Mouse (Mus musculus) limb, embryonic 15.5 days (tissue): ENCODE data around the gene Hes1. TPM values are rescaled to one million over a fixed set of nuclear protein-coding genes. Genes with fewer than 3 reads are reported as not detected.

Source experiments
- ATAC-seq: fragments of 200-750 bp; cut with Nextera tagmentation; 2 replicates; pipeline ENCODE4 v1.8.0; 2017; ENCODE audit warnings: low read depth, moderate TSS enrichment; ENCODE audit not compliant: insufficient number of reproducible peaks, low FRiP score, low TSS enrichment
- H3K27ac ChIP-seq: fragments of 300-500 bp; sonication (generic); 2 replicates; pipeline ENCODE4 v1.5.1; 2015; ENCODE audit warnings: moderate library complexity, mild to moderate bottlenecking, inconsistent platforms
- H3K27me3 ChIP-seq: fragments of 300-500 bp; sonication (generic); 2 replicates; pipeline ENCODE4 v1.6.1; 2015; ENCODE audit warnings: inconsistent platforms
- H3K36me3 ChIP-seq: fragments of 300-500 bp; sonication (generic); 2 replicates; pipeline ENCODE4 v1.6.1; 2015; ENCODE audit warnings: inconsistent platforms
- H3K4me1 ChIP-seq: fragments of 300-500 bp; sonication (generic); 2 replicates; pipeline ENCODE4 v1.6.1; 2015; ENCODE audit warnings: inconsistent platforms
- H3K4me2 ChIP-seq: fragments of 300-500 bp; sonication (generic); 2 replicates; pipeline ENCODE4 v1.6.1; 2015; ENCODE audit warnings: mild to moderate bottlenecking, inconsistent platforms
- H3K4me3 ChIP-seq: fragments of 300-500 bp; sonication (generic); 2 replicates; pipeline ENCODE4 v1.5.1; 2015; ENCODE audit warnings: mild to moderate bottlenecking, inconsistent platforms
- H3K9ac ChIP-seq: fragments of 300-500 bp; sonication (generic); 2 replicates; pipeline ENCODE4 v1.6.1; 2015; ENCODE audit warnings: inconsistent platforms
- H3K9me3 ChIP-seq: fragments of 300-500 bp; sonication (generic); 2 replicates; pipeline ENCODE4 v1.6.1; 2016; ENCODE audit warnings: inconsistent platforms
- WGBS: fragments of 180-500 bp; shearing (Covaris S2); methylation state at CpG from one replicate; pipeline ENCODE4 v1.1.7; 2015; 5-methylcytosine and 5-hydroxymethylcytosine counted together
- polyA plus RNA-seq: library from polyadenylated mRNA; unstranded; fragments of >200 nt; fragmentation: Nextera tagmentation; extraction: Ambion mirVana; gene quantifications from 2 replicates; pipeline ENCODE4 v1.2.1, GENCODE M21; 2015

Hes1 gene
- polyA plus RNA-seq, 1 experiment from 2014 or later, result 60.5 TPM

- no peak for ATAC-seq
- H3K27ac ChIP-seq, result no peak overlapping the region
Measured at GRCm38 (mm10) chr16:30034521-30034920, 29.7 kb upstream of the Hes1 start.

DNA sequence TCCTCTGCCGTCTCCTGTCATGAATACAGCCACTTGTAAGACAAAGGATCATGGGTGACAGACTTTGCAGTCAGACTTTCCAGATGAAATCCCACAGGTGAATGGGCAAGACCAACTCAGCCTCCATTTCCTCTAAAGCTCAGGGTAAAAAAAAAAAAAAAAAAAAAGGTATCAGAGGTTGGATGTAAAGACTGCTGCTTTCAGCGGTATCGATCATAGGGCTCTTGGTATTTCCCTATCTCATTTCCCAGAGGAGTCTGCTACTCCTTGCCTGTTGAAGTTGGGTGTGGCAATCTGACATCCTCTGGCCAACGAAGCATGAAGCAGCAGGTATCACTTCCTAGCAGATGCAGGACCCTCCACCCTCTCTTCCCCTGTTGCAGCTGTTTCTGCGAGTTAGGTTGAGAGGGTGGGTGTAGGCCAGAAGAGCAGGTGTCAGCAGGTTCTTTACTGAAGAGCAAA lies 29.2 kb upstream of the Hes1 start:
- no peak overlapping the region for H3K4me3 ChIP-seq
- ATAC-seq, result no peak
- no peak overlapping the region for H3K9ac ChIP-seq
- WGBS, result 69% methylated on average over 5 of the region's 5 CpGs
- no peaks in the 10 kb centered on the region for H3K36me3 ChIP-seq
- no peak overlapping the region for H3K27ac ChIP-seq
- H3K4me1 ChIP-seq, result peaks cover 33% of the 10 kb centered on the region
- no peak overlapping the region for H3K4me2 ChIP-seq
- H3K9me3 ChIP-seq, result no peaks in the 10 kb centered on the region
- no peaks in the 10 kb centered on the region for H3K27me3 ChIP-seq

More at GRCm38 (mm10) chr16:30034521-30034920, 29.7 kb upstream of the Hes1 start:
- Histone ChIP-seq H3K36me3 (no peaks in the 10 kb centered on the region), H3K9me3 (no peaks in the 10 kb centered on the region), H3K4me1 (peaks cover 30% of the 10 kb centered on the region), H3K4me3 (no peak overlapping the region), H3K27me3 (no peaks in the 10 kb centered on the region), H3K4me2 (no peak overlapping the region), H3K9ac (no peak overlapping the region)
- WGBS, result 48% methylated on average over 6 of the region's 6 CpGs

DNA sequence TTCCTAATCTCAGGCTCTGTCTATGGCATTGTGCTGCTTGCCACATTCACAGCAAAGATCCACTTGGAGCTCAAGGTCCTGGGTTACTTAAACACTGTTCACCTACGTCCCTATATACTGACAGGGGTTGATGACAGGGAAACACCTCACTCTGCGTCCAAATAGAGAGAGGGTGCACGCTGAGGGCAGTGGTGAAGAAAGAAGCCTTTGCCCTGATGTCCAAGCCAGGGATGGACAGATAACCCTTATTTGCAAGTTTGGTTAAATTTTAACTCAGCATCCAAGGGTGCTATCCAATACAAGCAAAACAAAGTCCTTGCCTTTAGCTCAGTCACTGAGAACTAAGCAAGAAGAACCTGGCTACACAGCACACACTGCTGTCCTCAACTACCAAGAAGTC lies 28.1 kb upstream of the Hes1 start:
- H3K27me3 ChIP-seq, result no peaks in the 10 kb centered on the region
- H3K9me3 ChIP-seq, result no peaks in the 10 kb centered on the region
- no peaks in the 10 kb centered on the region for H3K36me3 ChIP-seq
- H3K4me3 ChIP-seq, result no peak overlapping the region
- no peak overlapping the region for H3K4me2 ChIP-seq
- no peak for ATAC-seq
- H3K27ac ChIP-seq, result no peak overlapping the region
- H3K4me1 ChIP-seq, result peaks cover 33% of the 10 kb centered on the region
- no peak overlapping the region for H3K9ac ChIP-seq
- WGBS, result 90% methylated on average over 3 of the region's 3 CpGs

- no peak overlapping the region for H3K27ac ChIP-seq
- ATAC-seq, result no peak
Measured at GRCm38 (mm10) chr16:30038663-30039593, 25.3 kb upstream of the Hes1 start.

GRCm38 (mm10) chr16:30039841-30040240 lies 24.3 kb upstream of the Hes1 start:
- Histone ChIP-seq H3K9me3 (no peaks in the 10 kb centered on the region), H3K27ac (no peak overlapping the region), H3K27me3 (peaks cover 3% of the 10 kb centered on the region; the same call in 1 of the 2 replicates), H3K36me3 (no peaks in the 10 kb centered on the region), H3K4me2 (no peak overlapping the region), H3K4me3 (no peak overlapping the region), H3K4me1 (peaks cover 17% of the 10 kb centered on the region), H3K9ac (no peak overlapping the region)
- ATAC-seq, result no peak
- WGBS, result 82% methylated on average over 2 of the region's 2 CpGs

More at GRCm38 (mm10) chr16:30038663-30039593, 25.3 kb upstream of the Hes1 start:
- Histone ChIP-seq H3K4me2 (no peak overlapping the region), H3K9ac (no peak overlapping the region), H3K27me3 (peaks cover 3% of the 10 kb centered on the region; the same call in 1 of the 2 replicates), H3K36me3 (no peaks in the 10 kb centered on the region), H3K4me1 (peaks cover 26% of the 10 kb centered on the region), H3K4me3 (no peak overlapping the region), H3K9me3 (no peaks in the 10 kb centered on the region)
- 35% methylated on average over 14 of the region's 17 CpGs for WGBS

GRCm38 (mm10) chr16:30042859-30043258 lies 21.3 kb upstream of the Hes1 start:
- Histone ChIP-seq H3K9ac (no peak overlapping the region), H3K36me3 (no peaks in the 10 kb centered on the region), H3K4me2 (no peak overlapping the region), H3K27ac (no peak overlapping the region), H3K27me3 (peaks cover 3% of the 10 kb centered on the region; the same call in 1 of the 2 replicates), H3K4me3 (no peak overlapping the region), H3K9me3 (no peaks in the 10 kb centered on the region), H3K4me1 (peaks cover 13% of the 10 kb centered on the region)
- 61% methylated on average over 4 of the region's 4 CpGs for WGBS
- ATAC-seq, result no peak

DNA sequence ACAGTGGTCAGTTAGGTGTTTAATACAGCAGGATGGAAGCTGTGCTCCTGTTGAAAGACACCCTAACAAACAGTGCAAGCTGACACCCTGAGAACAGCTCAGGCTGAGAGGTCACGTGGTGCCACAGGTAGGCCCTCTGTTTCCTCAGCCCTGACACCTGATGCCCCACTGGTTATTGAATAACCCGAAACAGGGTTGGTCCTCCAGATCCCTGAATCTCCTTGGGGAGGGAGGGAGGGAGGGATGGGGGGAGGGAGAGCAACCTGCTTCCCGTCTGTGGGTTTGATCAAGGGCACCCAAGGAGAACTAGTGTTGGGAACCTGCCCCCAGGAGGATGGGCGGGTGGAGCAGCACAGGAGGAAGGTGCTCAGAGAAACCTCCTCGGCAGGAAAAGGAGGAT lies 18.6 kb upstream of the Hes1 start:
- H3K27me3 ChIP-seq, result peaks cover 3% of the 10 kb centered on the region; the same call in 1 of the 2 replicates
- no peaks in the 10 kb centered on the region for H3K36me3 ChIP-seq
- H3K27ac ChIP-seq, result no peak overlapping the region
- H3K4me3 ChIP-seq, result no peak overlapping the region
- no peaks in the 10 kb centered on the region for H3K9me3 ChIP-seq
- ATAC-seq, result no peak
- no peak overlapping the region for H3K4me2 ChIP-seq
- H3K4me1 ChIP-seq, result no peaks in the 10 kb centered on the region
- H3K9ac ChIP-seq, result no peak overlapping the region
- 44% methylated on average over 5 of the region's 5 CpGs for WGBS

- Histone ChIP-seq H3K36me3 (no peaks in the 10 kb centered on the region), H3K4me1 (no peaks in the 10 kb centered on the region), H3K9me3 (no peaks in the 10 kb centered on the region), H3K9ac (no peak overlapping the region), H3K27me3 (peaks cover 3% of the 10 kb centered on the region; the same call in 1 of the 2 replicates), H3K27ac (no peak overlapping the region), H3K4me3 (no peak overlapping the region), H3K4me2 (no peak overlapping the region)
- no peak for ATAC-seq
- WGBS, result 88% methylated on average over 7 of the region's 7 CpGs
Measured at GRCm38 (mm10) chr16:30047010-30047409, 17.2 kb upstream of the Hes1 start.

GRCm38 (mm10) chr16:30047421-30047831 lies 16.8 kb upstream of the Hes1 start:
- no peaks in the 10 kb centered on the region for H3K4me1 ChIP-seq
- ATAC-seq, result no peak
- H3K9ac ChIP-seq, result no peak overlapping the region
- peaks cover 3% of the 10 kb centered on the region; the same call in 1 of the 2 replicates for H3K27me3 ChIP-seq
- no peaks in the 10 kb centered on the region for H3K36me3 ChIP-seq
- WGBS, result 48% methylated on average over 11 of the region's 11 CpGs
- no peaks in the 10 kb centered on the region for H3K9me3 ChIP-seq
- H3K4me3 ChIP-seq, result no peak overlapping the region
- H3K27ac ChIP-seq, result no peak overlapping the region
- no peak overlapping the region for H3K4me2 ChIP-seq

GRCm38 (mm10) chr16:30050767-30051490 lies 13.3 kb upstream of the Hes1 start:
- 55% methylated on average over 10 of the region's 10 CpGs for WGBS

GRCm38 (mm10) chr16:30052271-30052670 lies 11.9 kb upstream of the Hes1 start:
- 71% methylated on average over 2 of the region's 2 CpGs for WGBS

More at GRCm38 (mm10) chr16:30050767-30051490, 13.3 kb upstream of the Hes1 start:
- Histone ChIP-seq H3K9me3 (no peaks in the 10 kb centered on the region), H3K4me3 (no peak overlapping the region), H3K9ac (no peak overlapping the region), H3K36me3 (no peaks in the 10 kb centered on the region), H3K27me3 (no peaks in the 10 kb centered on the region), H3K4me1 (no peaks in the 10 kb centered on the region), H3K27ac (0 out of 2 replicates have a peak overlapping the region, but pooled peaks have one; percentile 7), H3K4me2 (no peak overlapping the region)
- no peak for ATAC-seq

More at GRCm38 (mm10) chr16:30052271-30052670, 11.9 kb upstream of the Hes1 start:
- ATAC-seq, result no peak; the same call in 1 of the 2 replicates
- no peaks in the 10 kb centered on the region for H3K36me3 ChIP-seq
- no peak overlapping the region for H3K27ac ChIP-seq
- H3K27me3 ChIP-seq, result no peaks in the 10 kb centered on the region
- H3K9ac ChIP-seq, result no peak overlapping the region
- no peak overlapping the region for H3K4me3 ChIP-seq
- H3K4me1 ChIP-seq, result peaks cover 5% of the 10 kb centered on the region; the same call in 1 of the 2 replicates
- H3K9me3 ChIP-seq, result no peaks in the 10 kb centered on the region
- H3K4me2 ChIP-seq, result no peak overlapping the region
